Mouse (Mus musculus) thymus, adult 2 months (tissue): ENCODE measurements around the gene Epop.

Experiments
- CTCF ChIP-seq: fragments of 200-500 bp; IDR thresholded peaks from 2 replicates; pipeline ENCODE4 v1.5.1; 2012; ENCODE audit warnings: mild to moderate bottlenecking, control low read depth, low read length, moderate library complexity, borderline replicate concordance; ENCODE audit not compliant: control insufficient read depth, poor library complexity, insufficient read depth; ENCODE audit errors: extremely low read depth
- POLR2A ChIP-seq: fragments of 200-500 bp; IDR thresholded peaks from 2 replicates; pipeline ENCODE4 v1.6.1; 2012; ENCODE audit warnings: mild to moderate bottlenecking, low read length, control low read depth, moderate library complexity; ENCODE audit not compliant: control insufficient read depth, poor library complexity, insufficient read depth; ENCODE audit errors: extremely low read depth

DNA sequence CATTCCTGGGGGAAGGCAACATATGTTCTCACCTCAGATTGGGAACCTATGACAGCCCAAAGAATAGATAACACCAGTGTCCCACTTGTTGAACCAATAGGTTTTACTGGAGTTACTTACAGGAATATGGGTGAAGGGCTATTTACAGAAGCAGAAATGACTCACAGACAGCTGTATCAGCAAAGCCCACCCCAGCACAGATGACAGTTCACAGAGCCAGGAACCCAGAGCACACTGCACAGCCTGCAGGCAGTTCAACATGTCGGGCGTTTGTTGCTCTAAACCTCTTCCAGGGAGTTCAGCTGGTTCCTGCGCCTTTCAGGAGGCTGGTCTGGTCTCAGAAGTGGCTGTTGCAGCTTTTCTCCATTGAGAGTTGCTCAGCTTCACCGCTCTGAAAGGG, 14.2 kb downstream of the Epop start:
- no peak for TF ChIP-seq POLR2A
- no peak for TF ChIP-seq CTCF
